Mouse (Mus musculus) cerebellum, adult 9-11 months (tissue): ENCODE results near the gene Rabep1.

Experiments
- DNase-seq: peaks from one replicate; pipeline ENCODE4 v3.0.0; 2022

Gene Rabep1

DNA sequence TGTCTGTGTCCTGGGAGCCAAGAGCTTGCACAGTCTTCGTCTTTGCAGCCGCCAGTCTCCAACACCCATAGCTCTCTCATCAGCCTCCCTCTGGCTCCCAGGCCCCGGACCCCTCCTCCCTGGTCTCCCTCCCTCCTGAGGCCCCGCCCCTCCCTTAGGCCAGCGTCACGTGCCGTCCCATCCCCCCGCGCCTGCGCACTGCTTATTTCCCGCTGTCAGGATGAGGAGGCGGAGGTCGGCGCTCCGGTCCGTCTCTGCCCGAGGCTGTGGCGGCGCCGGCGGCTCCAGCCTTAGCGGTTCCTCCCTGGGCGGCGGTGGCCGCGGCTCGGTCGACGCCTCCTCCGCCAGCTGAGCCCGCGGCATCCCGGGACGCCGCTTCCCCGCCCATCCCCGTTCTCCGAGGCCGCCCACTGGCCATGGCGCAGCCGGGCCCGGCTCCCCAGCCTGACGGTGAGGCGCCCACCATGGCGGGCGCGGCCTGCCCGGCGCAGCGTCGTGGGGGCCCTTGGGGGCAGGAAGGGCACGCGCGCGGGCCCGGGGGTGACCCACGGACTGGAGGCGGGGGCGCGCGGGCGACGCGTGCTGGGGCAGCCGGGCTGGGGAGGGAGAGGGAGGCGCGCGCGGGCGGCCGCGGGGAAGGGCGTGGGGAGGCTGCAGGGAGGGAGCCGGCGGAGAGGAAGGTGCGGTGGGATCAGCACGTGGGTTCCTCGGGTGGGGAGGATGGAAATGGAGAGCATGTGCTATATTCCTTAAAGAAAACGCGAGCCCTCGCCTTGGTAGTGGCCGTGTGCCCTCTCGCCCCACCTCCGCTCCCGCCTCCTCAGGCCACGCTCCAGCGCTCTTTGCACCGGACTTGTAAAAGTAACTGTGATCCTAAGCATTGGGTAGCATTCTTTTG lies at the start of gene Rabep1:
Rabep1 (plus strand) TSS at position 220 of the 898 bp plus-strand sequence.
- peak; percentile 93 for DNase-seq

DNA sequence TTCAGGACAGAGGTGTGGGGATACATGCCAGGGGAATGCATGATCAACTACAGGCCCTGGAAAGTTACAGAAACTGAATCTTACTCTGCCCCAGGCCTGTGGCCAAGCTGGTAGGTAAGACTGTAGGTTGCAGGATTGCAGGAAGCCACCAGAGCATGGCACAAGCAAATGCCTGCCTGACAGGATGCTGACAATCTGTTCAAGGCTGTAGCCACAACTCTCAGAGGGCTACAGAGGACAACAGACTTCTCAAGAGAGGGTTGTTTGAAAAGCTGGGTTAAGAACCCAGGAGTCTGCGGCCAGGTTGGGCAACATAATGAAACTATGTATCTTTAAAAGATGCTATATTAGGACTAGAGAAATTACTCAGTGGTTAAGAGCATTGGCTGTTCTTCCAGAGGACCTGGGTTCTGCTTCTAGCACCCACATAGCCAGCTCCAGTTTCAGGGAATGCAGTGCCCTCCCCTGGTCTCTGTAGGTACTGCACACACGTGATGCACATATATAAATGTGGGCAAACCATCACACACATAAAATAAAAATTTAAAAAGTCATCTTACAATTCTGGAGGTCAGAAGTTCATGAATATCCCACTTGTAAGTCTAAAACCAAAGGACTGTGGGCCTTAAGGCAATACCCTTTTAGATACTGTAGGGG lies 42.2 kb upstream of the Rabep1 start:
- no peak for DNase-seq

DNA sequence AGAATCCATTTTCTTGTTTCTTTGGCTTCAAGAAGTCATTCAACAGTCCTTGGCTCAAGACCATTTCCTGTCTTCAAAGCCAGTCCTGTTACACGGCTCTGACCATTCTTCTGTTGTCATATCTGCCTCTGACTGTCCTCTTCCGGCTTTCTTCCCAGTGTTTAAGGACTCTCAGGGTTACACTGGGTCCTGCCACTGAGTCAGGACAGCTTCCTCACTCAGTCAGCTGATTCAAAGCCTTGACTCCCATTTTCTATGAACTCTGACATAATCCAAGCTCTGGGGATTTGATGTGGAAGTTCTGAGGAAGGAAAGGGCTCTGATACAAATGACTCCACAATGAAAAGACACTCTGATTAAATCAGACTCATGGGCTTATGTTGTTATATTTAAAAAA lies 41.7 kb upstream of the Rabep1 start:
- no peak for DNase-seq

DNA sequence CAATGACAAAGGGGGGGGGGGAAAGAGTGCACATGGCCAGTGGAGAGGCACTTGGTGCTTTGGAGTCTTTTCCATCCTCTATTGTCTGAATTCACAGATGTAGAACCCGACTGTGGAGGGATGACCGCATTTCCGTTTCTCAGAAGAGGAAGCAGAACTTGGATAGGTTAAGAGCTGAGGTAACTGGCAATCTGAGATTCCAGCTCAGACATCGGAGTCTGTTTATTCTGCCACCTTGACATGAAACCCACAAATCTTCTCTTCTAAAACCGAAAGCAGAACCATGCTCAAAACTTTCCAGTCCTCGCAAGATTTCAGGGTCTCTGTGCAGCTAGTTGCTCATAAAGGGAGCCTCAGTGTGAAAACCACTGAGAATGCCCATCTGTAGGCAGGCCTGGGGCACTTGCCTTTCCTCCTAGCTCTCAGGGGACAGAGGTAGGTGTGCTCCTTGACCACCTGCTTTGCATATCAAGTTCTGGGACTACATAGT lies 40.8 kb upstream of the Rabep1 start:
- DNase-seq = no peak

DNA sequence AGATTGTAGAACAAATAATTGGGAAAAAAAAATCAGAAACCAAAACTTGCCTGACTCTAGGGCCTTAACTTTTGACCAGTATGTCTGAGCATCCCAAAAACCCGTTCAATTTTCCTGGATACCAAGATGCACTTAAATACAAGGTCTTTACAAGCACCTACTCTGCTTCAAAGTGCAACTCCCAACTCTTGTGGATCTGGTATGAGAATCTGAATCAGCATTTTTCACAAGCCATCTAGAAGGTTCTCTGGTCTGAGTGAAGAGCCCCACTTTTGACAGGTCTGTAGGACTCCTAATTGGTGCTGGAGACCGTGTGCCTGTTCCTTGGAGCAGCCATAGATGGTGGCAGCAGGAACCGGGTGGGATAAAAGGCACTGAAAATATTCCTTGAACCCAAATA lies 40.2 kb upstream of the Rabep1 start:
- DNase-seq = no peak

DNA sequence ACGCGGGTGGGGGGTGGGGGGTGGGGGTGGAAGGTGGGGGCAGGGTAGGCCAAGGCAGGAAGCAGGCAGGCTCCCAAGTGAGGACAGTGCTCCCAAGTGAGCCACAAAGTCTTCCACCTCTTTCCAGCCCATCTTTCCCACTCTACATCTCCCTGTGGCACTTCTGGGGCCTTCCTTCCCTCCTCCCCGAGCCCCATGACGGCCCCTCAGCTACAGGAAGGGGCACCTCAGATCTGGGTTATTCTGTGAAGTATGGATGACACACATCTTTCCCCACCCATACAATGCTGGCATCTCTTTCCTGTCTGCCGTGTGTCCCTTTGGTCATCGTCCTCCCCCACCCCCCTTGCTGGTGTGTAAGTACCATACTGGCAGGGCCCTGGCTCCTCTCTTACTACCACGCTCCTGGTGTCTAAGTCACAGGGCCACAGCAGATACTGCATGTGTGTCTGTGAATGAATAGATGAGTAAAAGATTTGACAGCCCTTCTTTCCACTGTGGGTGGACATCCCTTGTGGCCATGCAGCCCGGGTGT lies 38.9 kb upstream of the Rabep1 start:
- no peak for DNase-seq

DNA sequence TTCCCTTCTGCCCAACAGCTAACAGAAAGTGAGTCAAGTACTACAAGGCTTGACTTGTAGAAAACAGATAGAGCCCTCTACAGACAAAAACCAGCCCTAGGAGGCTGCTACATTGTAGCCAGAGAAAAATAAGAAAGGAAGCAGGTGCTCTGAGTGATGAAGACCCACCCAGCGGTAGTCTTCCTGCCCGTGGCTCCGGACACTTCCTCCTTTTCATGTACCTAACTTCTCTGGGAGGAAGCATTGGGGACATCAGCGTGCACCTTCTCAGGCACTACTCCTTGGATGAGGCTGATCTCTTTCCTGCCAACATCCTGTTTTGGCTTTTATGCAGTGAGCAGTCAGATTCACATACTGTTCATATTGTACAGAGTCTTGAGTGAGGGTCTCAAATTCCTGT lies 37.9 kb upstream of the Rabep1 start:
- DNase-seq = no peak

DNA sequence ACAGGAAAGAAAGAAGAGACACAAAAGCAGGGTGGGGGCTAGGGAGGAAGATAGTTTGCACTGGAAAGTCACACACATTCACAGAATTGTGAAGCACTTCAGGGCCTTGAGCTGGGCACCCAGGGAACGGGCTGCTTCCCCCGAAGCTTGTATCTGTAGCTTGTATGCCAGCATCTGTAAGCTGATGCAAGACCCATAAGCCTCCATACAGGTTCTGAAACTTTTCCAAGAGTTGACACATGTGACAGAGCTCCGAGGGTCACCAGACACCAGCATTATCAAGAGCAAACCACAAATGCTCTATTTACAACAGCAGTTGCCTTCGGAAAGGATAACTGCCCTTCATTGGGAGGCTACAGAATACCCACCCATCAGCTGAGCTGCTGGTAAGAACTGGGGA lies 36.9 kb upstream of the Rabep1 start:
- DNase-seq = no peak

DNA sequence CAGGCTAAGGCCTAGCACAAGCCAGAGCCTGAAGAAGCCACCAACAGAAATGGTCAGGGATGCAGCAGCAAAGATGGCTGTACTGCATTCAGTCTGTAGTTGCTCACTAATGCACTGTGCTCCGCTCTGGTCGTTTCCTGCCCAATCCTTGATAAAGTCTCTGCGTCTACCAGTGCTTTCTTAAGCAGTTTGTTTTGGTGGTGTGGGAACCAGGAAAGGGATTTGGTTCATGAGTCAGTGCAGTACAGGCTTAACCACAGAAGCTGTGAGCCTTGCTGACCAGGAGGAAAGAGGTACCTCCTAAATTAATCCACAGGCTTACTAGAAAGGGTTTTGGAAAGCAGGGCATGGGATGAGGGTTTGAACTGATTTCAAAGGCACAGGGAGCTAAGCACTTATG lies 36.5 kb upstream of the Rabep1 start:
- no peak for DNase-seq

DNA sequence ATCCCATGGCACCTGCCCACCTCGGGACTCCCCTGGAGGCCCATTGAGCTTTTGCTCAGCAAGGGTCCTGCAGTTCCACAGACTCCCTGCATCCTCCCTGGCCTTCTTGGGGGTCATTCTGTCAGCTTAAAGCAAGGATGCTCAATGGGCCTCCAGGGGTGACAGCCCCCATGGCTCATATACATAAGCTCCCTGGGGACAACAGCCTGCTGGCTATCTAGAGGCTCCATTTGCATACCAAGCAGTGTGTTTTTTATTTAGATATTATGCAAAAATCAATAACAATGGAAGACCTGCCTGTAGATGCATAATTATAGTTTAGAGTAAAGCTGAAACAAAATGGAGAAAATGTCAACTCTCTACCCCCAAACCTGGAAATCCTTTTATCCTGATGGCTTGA lies 35.6 kb upstream of the Rabep1 start:
- no peak for DNase-seq

DNA sequence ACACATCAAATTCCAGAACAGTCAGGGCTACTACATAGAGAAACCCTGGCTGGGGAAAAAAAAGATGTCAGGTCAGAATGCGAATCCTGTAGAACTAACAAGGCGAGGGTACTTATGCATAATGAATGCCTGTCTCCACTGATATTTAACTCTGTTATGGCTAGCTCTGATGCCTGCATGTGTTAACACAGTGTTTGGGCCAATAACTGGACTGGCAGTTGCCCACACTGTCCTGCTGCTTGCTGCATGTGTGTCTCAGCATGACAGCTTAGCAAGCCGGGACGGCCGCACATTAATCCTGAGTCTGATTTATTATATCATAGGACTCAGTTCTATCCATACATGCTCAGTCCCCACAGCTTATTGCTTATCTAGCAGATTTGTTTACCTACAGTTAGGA lies 33.5 kb upstream of the Rabep1 start:
- DNase-seq = no peak

DNA sequence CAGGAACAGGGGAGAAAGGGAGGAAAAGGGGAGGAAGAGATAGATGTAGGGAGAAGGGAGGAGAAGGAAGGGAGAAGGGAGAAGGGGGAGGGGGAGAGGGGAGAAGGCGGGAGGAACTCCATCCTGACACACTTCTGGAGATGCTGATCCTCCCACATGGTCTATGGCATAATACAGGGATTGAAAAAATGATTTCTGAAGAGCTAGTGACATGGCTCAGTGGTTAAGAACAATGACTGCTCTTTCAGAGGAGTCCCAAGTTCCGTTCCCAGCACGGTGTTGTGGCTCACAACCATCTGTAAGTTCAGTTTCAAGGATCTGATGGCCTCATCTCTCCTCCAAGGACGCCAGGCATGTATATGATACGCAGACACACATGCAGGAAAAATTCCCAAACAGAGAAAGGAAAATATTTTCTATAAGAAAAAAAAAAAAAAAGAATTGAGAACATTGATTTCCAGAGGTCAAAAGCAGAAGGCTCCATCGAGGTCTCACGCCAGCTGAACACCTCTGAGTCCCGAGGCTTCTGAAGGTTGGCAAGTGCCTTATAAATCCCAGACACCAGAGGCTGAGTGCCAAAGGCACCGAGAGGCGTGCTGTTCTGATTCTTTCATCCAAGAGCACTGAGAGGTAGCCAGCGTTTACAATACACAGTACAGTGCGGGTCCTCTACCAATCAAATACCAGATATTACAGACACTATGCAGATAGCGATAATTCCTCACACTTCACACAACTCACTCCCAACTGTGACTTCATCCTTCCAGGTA lies 32.9 kb upstream of the Rabep1 start:
- peak; percentile 12 for DNase-seq

DNA sequence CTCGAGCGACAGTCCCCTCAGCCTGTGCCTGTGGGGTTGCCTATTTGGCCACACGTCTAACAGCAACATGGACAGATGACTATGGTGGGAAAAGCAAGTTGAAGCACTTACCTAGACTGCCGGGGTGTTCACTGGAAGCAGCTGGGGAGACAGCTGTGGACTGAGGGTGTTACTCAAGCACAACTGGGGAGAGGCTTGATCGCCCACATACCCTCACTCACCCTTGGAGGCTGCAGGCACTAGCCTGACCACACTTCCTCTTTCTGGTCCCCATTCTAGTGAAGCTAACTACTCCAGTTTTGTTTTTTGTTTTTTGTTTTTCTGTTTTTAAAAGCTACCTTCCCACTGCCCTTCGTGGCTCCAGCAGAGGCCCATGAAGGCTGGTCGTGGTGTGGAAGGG lies 32.2 kb upstream of the Rabep1 start, which contains the start of gene Scimp:
Scimp (minus strand) TSS at position 222 of the 400 bp plus-strand sequence.
- no peak for DNase-seq

DNA sequence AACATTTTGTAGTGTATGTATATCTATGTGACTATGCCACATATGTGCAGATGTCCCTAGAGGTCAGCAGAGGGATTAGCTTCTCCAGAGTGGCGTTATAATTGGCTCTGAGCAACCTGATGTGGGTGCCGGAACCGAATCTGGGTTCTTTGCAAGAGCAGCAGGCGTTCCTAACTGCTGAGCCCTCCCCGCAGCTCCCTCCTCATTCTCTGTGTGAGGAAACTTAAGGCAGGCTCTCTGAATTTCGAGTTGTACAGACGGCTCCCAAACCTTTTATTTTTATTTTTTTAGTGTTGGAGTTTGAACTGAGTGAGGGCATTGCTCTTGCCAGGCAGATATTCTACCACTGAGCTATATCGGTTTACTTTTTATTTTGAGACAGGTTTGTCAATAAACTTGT lies 29.5 kb upstream of the Rabep1 start:
- no peak for DNase-seq

DNA sequence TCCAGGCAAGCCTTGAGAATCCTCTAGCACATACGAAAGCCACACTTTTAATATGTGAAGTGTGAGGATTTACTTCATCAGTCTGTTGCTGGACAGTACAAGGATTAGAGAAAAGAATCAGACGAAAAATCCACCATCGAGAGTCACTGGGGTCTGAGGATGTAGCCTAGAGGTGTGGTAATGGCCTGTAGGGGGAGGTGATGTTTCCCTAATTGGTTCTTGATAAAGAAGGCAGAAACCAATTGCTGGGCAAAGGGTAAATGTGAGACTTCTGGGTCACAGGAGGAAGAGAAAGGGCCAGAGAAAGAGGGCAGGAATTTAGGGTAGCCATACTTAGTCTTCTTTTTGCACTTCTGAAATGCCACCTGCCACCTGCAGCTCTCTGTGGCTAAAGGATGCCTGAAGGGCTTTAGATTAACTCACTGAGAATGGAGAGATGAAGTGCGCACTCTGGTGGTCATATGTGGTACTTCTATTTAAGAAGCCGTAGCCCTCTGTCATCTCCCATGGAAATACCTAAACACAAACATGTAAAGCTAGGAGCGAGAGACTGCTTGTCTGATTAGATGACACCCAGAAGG lies 29.0 kb upstream of the Rabep1 start:
- peak; percentile 34 for DNase-seq

DNA sequence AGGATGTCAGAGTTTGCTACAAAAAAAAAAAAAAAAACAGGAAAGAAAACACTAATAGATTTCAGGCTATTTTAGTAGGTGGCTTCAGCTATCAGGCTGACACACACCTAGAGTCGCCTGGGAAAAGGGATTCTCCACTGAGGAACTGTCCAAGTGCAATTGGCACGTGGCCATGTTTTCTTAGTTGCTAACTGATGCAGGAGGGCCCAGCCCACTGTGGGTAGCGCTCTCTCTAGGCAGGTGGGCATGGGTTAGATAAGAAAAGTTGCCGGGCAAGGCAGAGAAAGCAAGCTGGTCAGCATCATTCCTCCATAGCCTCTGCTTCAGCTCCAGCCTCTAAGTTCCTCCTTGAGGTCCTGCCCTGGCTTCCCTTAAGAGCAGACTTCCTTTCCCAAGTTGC lies 27.8 kb upstream of the Rabep1 start:
- DNase-seq = no peak

DNA sequence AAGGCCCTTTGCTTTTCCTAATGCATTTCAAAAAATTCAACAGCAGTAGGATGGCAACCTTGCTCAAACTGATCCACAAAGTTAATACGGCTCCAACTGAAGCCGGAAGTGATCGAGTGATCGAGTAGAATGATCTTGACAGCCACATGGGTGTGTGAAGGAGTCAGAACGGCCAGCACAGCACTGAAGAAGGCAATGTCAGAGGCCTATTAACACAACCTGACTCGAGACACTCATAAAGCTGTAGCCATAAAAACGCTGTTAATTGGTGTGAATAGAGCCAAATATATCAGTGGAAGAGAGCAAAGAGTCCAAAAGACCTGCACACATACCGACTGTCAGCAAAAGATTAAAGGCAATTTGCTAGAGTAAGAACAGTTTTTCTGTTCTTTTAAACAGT lies 24.5 kb upstream of the Rabep1 start:
- DNase-seq = no peak

DNA sequence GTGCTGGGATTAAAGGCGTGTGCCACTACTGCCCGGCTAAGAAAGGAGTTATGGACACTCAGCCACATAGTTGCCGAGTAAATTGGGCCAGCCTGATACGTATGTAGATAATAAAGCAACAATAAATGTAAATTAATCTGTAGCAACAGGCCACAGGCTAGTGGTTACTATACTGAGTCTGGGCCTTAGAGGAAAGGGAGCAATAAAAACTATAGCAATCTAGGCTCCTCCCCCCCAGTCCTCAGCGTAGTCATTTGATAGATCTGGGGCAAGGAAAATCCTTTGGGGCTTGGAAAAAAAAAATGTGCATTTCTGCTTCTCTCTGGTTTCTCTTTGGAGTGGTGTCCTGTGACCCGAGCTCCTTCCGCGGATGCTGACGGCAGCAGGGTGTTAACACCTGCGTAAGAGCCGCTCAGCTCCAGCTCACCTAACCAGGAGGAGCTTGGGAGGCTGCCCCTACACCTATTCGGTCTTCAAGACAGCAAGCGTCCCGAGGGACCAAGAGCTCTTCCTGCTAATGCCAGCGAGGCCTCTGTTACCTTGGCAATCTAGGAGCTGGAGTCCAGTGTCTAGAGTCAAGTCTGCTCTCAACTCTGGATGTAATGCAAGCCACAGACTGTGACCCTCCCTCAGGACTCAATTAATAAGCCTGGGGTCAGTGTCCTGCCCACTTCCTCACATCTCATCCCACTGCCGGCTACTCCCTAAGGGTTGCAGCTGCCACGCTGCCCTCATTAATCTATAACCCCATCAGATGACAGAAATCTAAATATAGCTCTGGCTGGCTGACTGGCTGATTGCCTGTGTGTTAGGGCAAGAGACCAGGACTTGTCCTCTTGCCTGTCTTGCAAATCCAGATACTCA lies 22.6 kb upstream of the Rabep1 start:
- peak; percentile 46 for DNase-seq

DNA sequence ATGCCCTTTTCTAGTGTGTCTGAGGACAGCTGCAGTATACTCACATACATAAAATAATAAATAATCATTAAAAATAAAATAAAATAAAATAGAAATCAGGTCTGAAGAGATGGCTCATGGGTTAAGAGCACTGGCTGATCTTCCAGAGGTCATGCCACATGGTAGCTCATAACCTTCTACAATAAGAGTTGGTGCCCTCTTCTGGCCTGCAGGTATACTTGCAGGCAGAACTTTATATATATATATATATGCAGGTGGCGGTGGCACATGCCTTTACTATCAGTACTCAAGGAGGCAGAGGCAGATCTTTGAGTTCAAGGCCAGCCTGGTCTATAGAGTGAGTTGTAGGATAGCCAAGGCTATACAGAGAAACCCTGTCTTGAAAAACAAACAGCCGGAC lies 18.4 kb upstream of the Rabep1 start:
- DNase-seq = no peak

DNA sequence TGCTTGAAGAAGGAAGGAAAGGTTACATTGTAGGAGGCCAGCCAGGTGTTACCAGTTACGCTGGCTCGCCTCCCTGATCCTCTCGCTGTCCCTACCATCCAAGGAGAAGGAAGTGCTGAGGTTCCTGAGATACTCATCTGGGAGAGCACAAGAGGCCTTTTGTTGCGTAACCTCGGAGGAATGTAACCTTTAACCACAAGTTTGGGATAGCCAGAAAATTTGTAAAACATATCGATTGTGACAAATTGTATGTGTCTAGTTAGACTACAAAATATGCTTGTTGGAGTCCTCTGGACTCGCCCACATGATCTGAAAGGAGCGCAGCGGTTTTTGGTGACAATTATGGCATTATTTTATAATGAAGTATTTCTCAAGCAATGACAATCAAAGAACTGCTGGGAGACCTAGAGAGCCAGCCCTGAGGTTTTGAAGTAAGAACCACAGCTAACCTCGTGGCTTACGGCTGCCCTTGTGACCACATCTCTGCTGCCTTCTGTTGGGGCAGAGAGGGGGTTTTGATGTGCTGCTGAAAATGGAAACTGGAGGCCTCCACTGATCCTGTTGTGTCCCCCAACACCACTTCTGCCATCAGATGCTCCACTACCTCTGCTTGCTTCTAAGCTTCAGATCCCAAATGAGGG lies 15.5 kb upstream of the Rabep1 start:
- no peak for DNase-seq

DNA sequence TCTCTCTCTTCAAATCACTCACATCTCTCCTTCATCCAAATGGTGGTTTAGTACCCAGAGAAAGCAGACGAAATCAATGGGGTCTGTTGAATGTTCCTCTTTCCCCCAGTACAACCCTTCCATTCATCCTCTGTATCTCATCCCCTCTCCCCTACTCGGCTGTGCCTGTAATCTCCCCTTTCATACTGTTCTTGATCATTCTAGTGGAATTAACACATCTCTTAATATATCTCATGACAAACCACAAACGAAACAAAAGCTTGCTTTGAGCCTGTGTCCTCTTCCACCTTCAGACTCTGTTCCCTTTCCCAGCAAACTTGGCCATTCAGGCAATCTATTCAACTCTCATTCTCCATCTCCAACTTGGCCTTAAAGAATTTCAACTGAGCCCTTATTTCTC lies 13.4 kb upstream of the Rabep1 start:
- no peak for DNase-seq
